Mouse (Mus musculus): ENCODE data around the gene Zfp710.
"Not testable (repeated sequence)": the region's sequence is repeated elsewhere in the genome, so short reads cannot be mapped to it uniquely, and the experiment has no call there.

The Zfp710 gene

GRCm38 (mm10) chr7:80026990-80027635 lies 2.5 kb downstream of the Zfp710 start:
- DNase-seq (ENCODE audit: low read depth, low spot score) = no peak

DNA sequence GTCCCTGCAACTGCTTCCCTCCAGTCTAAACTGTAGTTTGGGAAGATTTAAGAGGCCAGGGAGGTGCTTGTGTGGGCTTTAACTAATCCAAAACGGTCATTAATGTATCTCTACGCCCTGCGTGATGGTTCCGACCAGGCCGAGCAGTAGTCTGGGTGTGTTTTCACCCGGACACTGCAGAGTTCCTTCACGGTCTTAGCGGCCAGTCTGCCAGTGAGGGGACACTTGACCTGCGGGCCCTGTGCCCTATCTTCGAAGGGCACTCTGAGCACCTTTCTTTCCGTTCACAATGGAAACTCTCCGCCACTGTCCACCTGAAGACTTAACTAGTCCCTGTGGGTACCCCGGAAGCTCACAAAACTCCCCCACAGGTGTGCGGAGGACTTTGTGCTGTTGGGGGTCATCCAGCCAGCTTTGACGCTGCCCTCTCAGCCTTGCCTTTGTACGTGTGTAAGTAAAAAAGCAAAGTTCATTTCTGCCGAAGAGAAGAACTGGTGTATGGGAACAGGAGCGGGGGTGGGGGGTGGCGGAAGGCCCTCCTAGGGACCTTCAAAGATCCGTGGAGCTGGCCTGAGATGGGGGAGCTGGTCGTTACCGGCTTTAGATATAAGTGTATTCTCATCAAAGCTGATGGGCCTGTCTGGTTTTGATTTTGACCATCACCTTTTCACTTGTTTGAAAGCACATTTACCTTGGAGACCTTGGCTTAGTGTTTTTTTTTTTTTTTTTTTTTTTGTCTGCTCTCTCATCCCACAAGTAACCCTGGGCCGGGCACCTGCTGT lies 3.2 kb downstream of the Zfp710 start:
- no peak for DNase-seq (ENCODE audit: low read depth, low spot score)

DNA sequence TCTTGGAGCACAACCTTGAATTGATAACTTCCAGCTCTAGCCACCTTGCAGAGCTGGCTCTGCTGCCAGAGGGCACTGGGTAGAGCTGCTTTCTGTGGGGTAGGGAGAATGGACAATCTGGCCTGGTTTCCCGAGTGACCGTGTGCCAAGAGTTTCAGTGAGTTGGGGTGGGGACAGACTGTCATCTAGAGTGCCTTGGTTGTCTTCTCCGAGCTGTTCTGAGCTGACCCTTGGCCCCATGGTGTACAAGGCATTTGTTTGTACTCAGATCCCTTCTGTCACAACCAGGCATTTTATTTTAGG lies 3.8 kb downstream of the Zfp710 start:
- DNase-seq (ENCODE audit: low read depth, low spot score) = no peak

DNA sequence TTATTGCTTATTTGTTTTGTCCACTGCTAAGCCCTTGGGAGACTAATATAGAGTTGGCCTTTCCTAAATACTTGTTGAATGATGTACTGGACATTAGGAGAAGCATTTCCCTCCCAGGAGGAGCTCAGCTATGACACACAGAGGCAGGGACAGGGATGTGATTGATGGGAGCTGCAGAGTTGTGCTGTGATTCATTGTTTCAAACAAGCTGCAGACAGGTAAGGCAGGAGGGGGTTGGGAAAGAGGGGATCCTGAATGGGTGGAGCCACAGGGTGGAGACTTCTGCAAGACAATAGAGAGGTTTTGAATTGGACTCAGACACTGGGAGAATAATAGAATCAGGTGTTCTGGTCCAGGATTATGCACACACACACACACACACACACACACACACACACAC lies 5.4 kb downstream of the Zfp710 start:
- no peak for DNase-seq (ENCODE audit: low read depth, low spot score)

DNA sequence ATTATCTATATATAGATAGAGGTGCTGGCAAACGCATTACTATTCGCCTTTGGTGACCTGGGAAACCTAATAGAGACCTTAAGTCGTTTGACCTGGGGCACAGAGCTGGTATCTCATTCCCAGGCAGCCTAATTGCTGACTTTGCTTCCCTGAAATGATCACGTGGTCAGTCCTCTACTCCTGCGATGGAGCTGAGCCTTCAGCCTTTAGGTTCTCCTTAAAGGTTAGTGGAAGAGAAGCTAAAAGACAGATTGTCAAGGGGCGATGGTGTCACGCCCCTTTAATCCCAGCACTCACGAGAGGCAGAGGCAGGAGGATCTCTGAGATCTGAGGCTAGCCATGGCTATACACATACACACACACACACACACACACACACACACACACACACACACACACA lies 5.9 kb downstream of the Zfp710 start:
- DNase-seq (ENCODE audit: low read depth, low spot score) = no peak

DNA sequence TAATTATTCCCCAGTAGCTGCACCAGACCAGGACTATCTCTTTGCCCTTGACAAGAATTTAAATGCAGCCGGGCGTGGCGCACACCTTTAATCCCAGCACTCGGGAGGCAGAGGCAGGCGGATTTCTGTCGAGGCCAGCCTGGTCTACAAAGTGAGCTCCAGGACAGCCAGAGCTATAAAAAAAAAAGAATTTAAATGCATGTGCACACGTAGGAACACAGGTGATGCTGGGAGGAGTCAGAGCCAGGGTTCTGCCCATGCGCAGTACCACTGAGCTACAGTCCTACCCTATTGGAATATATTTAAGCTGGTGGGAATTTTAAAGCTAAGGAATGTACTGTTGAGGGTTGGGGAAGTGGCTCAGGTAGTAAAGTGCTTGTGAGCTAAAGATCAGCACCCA lies 6.4 kb downstream of the Zfp710 start:
- DNase-seq (ENCODE audit: low read depth, low spot score) = no peak

DNA sequence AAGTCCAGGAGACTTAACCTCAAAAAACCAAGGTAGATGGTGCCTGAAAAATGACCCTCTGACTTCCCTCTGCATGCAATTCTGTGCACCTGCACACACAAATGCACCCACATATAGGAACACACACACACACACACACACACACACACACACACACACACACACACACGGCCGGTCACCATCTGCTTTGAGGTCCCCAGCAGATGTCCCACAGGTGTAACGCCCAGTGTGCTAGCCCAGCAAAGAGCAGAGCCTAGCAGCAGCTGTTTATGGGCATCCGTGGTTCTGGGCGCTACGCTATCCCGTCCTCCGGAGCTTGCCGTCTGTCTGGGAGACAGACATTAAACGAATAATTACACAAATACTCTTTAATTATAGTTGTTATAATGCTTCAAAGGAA lies 6.9 kb downstream of the Zfp710 start:
- no peak for DNase-seq (ENCODE audit: low read depth, low spot score)

DNA sequence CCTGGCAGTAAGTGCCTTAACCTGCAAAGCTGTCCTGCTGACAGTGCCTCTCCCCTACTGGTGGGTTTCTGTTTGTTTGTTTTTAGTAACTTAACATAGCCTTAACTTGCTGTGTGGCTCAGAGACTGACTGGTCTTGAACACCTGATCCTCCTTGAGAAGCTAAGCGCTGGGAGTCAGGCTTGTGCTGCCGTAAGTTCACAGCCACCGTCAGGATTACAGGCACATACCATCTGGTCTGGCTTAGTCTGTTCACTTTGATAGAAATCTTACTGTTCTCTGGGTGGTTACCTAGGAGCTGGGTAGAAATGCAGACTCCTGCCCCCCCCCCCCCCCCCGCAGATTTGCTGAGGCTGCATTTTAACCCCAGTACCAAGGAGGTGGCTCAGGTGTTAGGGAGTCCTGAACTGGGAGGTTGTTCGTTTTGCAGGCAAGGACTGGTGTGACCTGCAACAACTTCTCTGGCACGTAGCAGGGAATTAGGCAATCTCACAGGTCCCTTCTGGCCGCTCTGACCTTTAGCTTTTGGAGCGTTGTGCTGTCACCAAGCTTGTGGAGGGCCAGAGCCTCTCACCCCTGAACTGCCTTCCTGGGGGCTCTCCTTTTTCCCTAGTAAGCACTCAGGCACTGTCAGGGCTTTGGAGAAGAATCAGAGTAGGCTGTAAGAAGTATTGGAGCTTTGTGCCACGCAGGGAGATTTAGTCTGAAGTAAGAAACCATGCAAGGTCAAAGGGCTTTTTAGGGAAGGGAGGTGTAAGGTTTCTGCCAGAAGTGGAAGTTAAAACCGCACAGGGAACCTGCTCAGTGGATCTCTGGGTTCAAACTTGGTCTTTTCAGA lies 7.8 kb downstream of the Zfp710 start:
- DNase-seq (ENCODE audit: low read depth, low spot score) = no peak

- DNase-seq (ENCODE audit: low read depth, low spot score) = no peak
These were observed 8.6 kb downstream of the Zfp710 start for GRCm38 (mm10) chr7:80033064-80033717.

DNA sequence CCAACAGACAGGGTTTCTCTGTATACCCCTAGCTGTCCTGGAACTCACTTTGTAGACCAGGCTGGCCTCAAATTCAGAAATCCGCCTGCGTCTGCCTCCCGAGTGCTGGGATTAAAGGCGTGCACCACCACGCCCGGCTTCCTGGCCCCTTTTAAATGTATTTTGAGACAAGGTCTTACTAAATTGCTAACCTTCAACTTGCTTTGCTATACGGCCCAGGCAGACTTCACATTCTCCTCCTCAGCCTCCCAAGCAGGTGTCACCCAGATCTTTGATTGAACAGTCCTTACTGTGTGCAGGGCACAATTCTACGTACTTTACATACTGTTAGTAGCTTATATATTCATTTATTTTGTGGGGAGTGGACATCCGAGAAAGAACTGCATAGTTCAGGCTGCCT lies 9.2 kb downstream of the Zfp710 start:
- DNase-seq (ENCODE audit: low read depth, low spot score) = no peak

DNA sequence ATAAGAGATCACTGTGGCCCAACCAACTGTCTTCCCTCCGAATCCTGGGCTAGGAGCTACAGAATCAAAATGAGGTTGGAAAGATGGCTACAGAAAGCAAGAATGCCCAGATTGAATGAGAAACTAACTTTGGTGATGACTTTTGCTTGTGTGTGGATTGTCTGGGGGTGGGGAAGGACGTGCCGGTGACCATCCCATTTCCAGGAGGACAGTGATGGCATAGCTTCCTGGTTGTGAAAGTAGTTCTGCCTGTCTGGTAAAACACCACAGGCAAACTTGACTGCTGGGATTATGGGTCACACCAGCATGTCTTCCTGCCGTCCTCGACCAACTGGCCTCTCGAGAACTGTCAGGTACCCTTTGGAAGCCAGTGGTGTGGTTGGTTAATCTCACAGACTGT lies 10.5 kb downstream of the Zfp710 start:
- DNase-seq (ENCODE audit: low read depth, low spot score) = no peak

DNA sequence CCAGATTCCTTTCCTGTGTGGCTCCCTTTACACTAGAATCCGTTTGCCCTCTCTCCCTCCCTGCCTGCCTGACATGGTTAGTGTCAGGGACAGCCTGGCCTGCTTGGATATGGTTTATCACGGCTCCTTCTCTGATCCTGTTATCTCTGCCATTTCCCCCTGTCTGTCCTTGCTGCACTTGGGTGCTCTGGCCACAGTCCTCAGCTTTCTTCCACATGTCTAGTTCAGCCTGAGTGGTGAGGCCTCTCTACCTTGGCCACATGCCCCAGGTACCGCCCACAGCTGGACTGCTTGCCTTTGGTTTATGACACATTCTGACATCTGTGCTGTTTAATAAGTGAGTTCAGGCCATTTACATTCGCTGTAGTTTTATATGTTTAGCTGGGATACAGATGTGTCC lies 11.1 kb downstream of the Zfp710 start:
- no peak for DNase-seq (ENCODE audit: low read depth, low spot score)

DNA sequence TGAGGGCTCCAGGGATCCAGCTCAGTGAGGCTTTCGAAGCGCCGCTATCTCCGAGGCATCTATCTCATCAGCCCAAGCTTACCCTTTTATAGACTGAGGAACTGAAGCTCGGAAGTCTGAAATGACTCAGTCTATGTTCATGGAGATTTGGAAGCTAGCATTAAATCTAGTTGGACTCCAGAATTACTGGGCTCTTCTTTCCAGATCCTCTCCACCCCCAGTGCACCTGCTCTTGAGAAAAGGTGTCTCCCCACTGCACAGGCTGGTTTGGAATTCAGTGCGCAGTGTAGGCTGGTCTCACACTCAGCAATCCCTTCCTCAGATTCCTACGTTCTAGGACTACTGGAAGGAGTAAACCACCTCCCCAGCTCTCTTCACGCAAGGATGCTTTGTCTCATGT lies 15.1 kb downstream of the Zfp710 start:
- DNase-seq (ENCODE audit: low read depth, low spot score) = no peak

DNA sequence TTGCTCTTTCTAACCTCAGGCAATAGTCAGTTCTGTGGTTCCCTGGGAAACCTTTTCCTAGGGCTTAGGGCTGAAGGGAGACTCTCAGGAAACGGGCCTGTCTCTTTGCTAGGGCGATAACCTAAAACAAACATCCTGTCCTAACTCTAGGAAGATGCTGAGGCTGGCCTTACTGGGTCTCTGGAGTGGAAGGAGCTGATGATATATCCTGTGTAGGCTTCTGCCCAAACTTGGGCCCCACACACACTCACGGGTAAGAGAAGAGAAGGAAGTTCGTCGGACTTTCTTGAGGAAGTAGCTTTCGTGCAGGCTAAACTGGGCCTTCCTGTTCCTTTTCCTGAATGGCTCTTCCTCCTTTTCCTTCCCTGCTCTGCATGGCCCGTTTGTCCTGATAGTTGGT lies 19.6 kb downstream of the Zfp710 start:
- no peak for DNase-seq (ENCODE audit: low read depth, low spot score)

DNA sequence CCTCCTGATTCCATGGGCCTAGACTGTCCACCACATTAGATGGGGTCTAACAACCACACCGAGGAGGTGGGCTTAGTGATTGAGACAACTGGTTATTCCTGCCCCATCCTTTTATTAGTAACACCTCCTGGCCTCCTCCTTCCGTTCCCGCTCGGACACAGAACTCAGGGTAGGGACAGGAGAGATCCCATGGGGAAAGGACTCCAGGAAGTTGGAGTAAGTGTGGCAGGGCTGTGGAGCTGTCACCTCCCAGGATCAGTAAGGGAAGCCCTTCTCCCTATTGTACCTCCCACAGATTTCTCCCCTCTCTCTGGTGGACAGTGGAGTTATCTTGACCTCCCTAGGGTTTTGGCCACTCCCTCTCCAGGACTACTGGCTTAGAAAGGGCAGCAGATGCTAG lies 22.4 kb downstream of the Zfp710 start:
- DNase-seq (ENCODE audit: low read depth, low spot score) = no peak

- DNase-seq (ENCODE audit: low read depth, low spot score) = no peak
These were observed 25.1 kb downstream of the Zfp710 start for GRCm38 (mm10) chr7:80049746-80050145.

DNA sequence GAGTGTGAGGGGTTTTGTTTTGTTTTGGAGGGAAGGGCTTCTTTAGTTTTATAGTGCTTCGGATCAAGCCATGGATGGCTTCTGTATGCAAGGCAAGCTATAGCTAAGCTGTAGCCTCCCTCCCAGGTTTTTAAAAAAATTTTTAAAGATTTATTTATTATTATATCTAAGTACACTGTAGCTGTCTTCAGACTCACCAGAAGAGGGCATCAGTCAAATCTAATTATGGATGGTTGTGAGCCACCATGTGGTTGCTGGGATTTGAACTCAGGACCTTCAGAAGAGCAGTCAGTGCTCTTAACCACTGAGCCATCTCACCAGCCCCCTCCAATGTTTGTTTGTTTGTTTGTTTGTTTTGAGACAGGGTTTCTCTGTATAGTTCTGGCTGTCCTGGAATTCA lies 25.8 kb downstream of the Zfp710 start:
- DNase-seq (ENCODE audit: low read depth, low spot score) = not testable (repeated sequence)

DNA sequence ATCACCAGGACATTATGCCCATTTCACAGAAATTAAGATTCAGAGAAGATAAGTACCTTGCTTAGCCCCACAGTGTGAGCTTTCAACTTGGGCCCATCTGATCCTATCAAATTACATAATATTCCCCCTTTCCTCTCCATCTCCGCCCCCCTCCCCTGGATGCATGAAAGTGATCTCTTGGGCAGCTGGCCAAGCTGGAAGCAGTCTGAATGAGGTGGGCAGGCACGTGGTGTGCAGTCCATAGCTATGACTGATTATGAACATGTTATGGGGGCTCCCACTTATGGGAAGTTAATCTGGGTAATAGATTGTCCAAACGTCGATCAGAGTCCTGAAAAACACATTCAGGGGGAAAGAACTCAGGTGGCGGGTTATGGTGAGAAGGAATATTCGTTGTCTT lies 27.2 kb downstream of the Zfp710 start:
- DNase-seq (ENCODE audit: low read depth, low spot score) = no peak

DNA sequence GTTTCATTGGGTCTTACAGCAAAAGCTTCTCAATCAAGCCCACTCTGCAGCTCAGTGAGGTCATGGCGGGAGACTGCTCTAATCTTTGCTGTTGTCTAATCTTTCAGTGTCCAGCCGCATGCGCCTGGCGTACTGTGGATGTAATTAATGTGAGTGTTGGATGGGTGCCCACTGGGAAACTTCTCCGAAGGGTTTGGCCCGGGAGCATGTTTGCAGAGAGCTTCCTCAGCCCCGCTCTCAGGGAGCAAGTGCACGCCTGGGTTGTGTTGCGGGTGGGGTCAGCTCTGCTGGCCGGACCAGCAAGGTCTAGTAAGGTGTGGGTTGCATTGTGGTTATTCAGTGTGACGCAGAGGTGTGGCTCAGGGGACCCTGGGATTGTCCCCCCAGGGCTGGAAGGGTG lies 27.6 kb downstream of the Zfp710 start:
- no peak for DNase-seq (ENCODE audit: low read depth, low spot score)

DNA sequence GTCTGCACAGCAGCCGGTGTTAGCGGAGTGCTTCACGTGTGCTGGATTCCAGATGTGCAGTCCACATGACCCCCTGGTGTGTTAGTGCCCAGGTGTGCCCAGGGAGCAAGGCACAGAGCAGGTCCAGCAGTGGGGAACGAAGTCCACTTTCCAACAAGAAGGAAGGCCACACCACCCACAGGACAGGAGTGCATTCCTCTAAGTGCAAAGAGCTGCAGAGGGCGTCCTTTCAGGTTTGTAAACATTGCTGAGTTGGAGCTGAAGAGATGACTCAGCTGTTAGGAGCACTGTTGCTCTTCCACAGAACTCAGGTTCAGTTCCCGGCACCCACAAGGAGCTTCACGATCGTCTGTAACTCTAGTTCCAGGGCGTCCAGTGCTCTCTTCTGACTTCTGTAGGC lies 28.5 kb downstream of the Zfp710 start:
- no peak for DNase-seq (ENCODE audit: low read depth, low spot score)

DNA sequence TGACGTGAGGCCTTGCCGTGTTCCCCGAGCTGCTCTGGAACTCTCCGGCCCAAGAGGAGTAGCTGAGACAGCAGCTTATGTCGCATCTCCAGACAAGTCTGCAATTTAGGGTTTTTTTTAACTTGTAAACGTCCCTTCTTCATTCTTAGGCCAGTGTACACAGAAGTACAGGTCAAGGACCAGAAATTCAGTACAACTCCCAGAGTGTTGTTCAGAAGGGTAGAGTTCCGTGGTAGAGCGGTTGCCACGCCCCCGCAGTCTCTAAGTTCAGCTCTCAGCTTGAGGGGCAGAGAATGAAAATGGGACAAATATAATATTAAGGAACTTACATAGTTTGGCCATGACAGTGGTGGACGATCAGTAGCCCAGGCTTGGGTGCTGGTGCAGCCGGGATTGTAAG lies 31.2 kb downstream of the Zfp710 start:
- DNase-seq (ENCODE audit: low read depth, low spot score) = no peak

DNA sequence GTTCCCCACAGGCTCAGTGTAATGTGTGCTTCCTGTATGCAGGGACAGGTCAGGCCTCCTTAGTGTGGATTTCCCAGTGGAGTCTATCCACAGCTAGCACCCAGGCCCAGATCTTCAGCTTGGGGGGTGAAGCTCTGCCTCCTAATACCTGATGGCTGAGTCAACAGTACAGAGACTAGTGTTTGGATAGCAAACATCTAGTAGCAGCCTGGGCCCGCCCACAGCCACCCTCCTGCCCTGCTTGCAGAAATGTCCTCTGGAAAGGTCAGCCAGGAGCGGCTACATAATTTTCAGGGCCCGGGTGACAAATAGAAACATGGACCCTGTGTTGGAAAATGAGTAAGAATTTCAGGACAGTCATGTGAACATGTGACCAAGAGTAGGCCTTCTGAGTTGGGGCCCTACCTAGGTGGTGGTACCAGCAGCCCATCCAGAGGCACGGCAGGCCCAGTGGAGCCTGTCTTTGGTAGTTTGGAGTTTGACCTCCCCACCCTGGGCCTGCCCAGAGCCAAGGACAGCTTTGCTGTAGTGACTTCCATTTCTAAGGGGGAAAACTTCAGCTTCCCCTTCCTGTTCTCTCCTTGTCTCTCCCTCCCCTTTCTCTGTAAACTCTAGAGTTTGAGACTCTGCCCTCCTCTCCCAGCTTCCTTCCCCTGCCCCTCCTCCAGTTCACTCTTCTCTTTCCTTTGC lies 32.5 kb downstream of the Zfp710 start:
- DNase-seq (ENCODE audit: low read depth, low spot score) = no peak

Data from retina, adult 2 months (tissue).